Mouse (Mus musculus) CD4-positive, CD25-positive, alpha-beta regulatory T cell (primary cell): ENCODE data around the gene Vps26c. TPM values are rescaled to one million over a fixed set of nuclear protein-coding genes. Genes with fewer than 3 reads are reported as not detected.

Experiments used
- polyA plus RNA-seq: library from polyadenylated mRNA; unstranded; fragments of 100-300 nt; shearing (Covaris generic); gene quantifications from one replicate; pipeline ENCODE4 v1.2.1, GENCODE M21; 2017

Vps26c gene
- 83.2 TPM for polyA plus RNA-seq

GRCm38 (mm10) chr16:94526344-94527151 lies at the start of gene Vps26c:
Gene Vps26c, minus strand, starts transcription at chr16:94526830.

GRCm38 (mm10) chr16:94569229-94570176 lies 42.9 kb upstream of the Vps26c start, which contains the start of gene Dyrk1a:
Gene Dyrk1a, plus strand, starts transcription at chr16:94570010.

Other genes starting within 250 kb of the Vps26c start
- gene Hlcs, start 213.3 kb downstream of the Vps26c start, polyA plus RNA-seq = 22.9 TPM
- gene Ripply3, start 198.4 kb downstream of the Vps26c start, polyA plus RNA-seq = 0.54 TPM
- gene Ttc3, start 156.2 kb downstream of the Vps26c start, polyA plus RNA-seq = 96.4 TPM
- 123 TPM for gene Pigp, start 155.0 kb downstream of the Vps26c start, polyA plus RNA-seq
- gene Dyrk1a, start 43.2 kb upstream of the Vps26c start, polyA plus RNA-seq = 43.1 TPM